Mouse (Mus musculus) lung, postnatal 4 days (tissue): Measurements from ENCODE around the gene Col16a1.

ENCODE experiments used
- DNase-seq, 2 experiments: peaks; one replicate each; pipeline ENCODE4 v3.0.0; 2021

Gene Col16a1

GRCm38 (mm10) chr4:130130641-130131350 lies 83.2 kb downstream of the Col16a1 start:
- no peak for DNase-seq

GRCm38 (mm10) chr4:130131448-130132105 lies 83.9 kb downstream of the Col16a1 start:
- no peak for DNase-seq

- no peak for DNase-seq
Measured at GRCm38 (mm10) chr4:130133399-130133798, 85.8 kb downstream of the Col16a1 start.

- DNase-seq: peak; percentile 80 to 85
Measured at GRCm38 (mm10) chr4:130138441-130139213, 91.0 kb downstream of the Col16a1 start.

GRCm38 (mm10) chr4:130139214-130139492 lies 91.5 kb downstream of the Col16a1 start, which contains the start of gene Hcrtr1:
Gene Hcrtr1, minus strand, starts transcription at chr4:130139359.
- no peak for DNase-seq

GRCm38 (mm10) chr4:130140992-130141402 lies 93.4 kb downstream of the Col16a1 start:
- no peak for DNase-seq

GRCm38 (mm10) chr4:130141786-130142185 lies 94.1 kb downstream of the Col16a1 start:
- no peak for DNase-seq

GRCm38 (mm10) chr4:130148405-130148804 lies 100.8 kb downstream of the Col16a1 start:
- DNase-seq: no peak
